Mouse (Mus musculus): ENCODE results near the gene Gm44790. TPM values are rescaled to one million over a fixed set of nuclear protein-coding genes. Genes with fewer than 3 reads are reported as not detected.
A peak's percentile ranks its signal among the peaks of the same experiment; 100 is the strongest.

The Gm44790 gene
- polyA plus RNA-seq, 2 experiments: 0.77 to 1.5 TPM

- H3K36me3 ChIP-seq (ENCODE audit: control insufficient read depth, insufficient read depth, low read length): peaks cover 59% of the 10 kb centered on the region
These were observed 30.3 kb downstream of the Gm44790 start for GRCm38 (mm10) chr6:86456727-86457126.

GRCm38 (mm10) chr6:86463079-86463478 lies 36.6 kb downstream of the Gm44790 start:
- no peaks in the 10 kb centered on the region for H3K4me1 ChIP-seq (ENCODE audit: control insufficient read depth, insufficient read depth, low read length)
- no peaks in the 10 kb centered on the region for H3K9me3 ChIP-seq (ENCODE audit: control insufficient read depth, low read length)
- WGBS: 88% methylated on average over 3 of the region's 3 CpGs
- TF ChIP-seq POLR2A (IDR thresholded peaks at IDR 0.05; ENCODE audit: borderline replicate concordance, extremely low read depth, insufficient read depth, insufficient read length): no peak
- no peaks in the 10 kb centered on the region for H3K27me3 ChIP-seq (ENCODE audit: control insufficient read depth, insufficient read depth, low read length)
- H3K4me2 ChIP-seq (replicated peaks; ENCODE audit: low read depth, low read length, severe bottlenecking): no peak overlapping the region
- no peak overlapping the region for H3K27ac ChIP-seq (replicated peaks; ENCODE audit: low read depth, low read length)
- H3K36me3 ChIP-seq (ENCODE audit: control insufficient read depth, insufficient read depth, low read length): peaks cover 48% of the 10 kb centered on the region
- DNase-seq (ENCODE audit: low spot score) (no peak), ATAC-seq (ENCODE audit: low FRiP score, low read depth) (no peak)
- H3K9ac ChIP-seq (ENCODE audit: low read depth, low read length, severe bottlenecking): no peak overlapping the region
- no peak overlapping the region for H3K4me3 ChIP-seq (replicated peaks; ENCODE audit: low read length)

More at GRCm38 (mm10) chr6:86456727-86457126, 30.3 kb downstream of the Gm44790 start:
- H3K27ac ChIP-seq (replicated peaks; ENCODE audit: low read depth, low read length): no peak overlapping the region
- H3K9me3 ChIP-seq (ENCODE audit: control insufficient read depth, low read length): no peaks in the 10 kb centered on the region
- ATAC-seq (ENCODE audit: low FRiP score, low read depth): no peak
- no peak for TF ChIP-seq POLR2A (IDR thresholded peaks at IDR 0.05; ENCODE audit: borderline replicate concordance, extremely low read depth, insufficient read depth, insufficient read length)
- no peak overlapping the region for H3K4me3 ChIP-seq (replicated peaks; ENCODE audit: low read length)
- 87% methylated on average over 3 of the region's 3 CpGs for WGBS
- no peak overlapping the region for H3K9ac ChIP-seq (ENCODE audit: low read depth, low read length, severe bottlenecking)
- no peak overlapping the region for H3K4me2 ChIP-seq (replicated peaks; ENCODE audit: low read depth, low read length, severe bottlenecking)
- no peaks in the 10 kb centered on the region for H3K27me3 ChIP-seq (ENCODE audit: control insufficient read depth, insufficient read depth, low read length)
- no peak for DNase-seq (ENCODE audit: low spot score)
- no peaks in the 10 kb centered on the region for H3K4me1 ChIP-seq (ENCODE audit: control insufficient read depth, insufficient read depth, low read length)

- TF ChIP-seq POLR2A (IDR thresholded peaks at IDR 0.05; ENCODE audit: borderline replicate concordance, extremely low read depth, insufficient read depth, insufficient read length): no peak
- H3K36me3 ChIP-seq (ENCODE audit: control insufficient read depth, insufficient read depth, low read length): peaks cover 22% of the 10 kb centered on the region; the same call in 1 of the 2 replicates
These were observed 44.9 kb downstream of the Gm44790 start for GRCm38 (mm10) chr6:86471317-86471716.

GRCm38 (mm10) chr6:86471760-86472099 lies 45.3 kb downstream of the Gm44790 start:
- DNase-seq (ENCODE audit: low spot score) (no peak), ATAC-seq (ENCODE audit: low FRiP score, low read depth) (peak; percentile 5; the same call in 1 of the 2 replicates)
- TF ChIP-seq POLR2A (IDR thresholded peaks at IDR 0.05; ENCODE audit: borderline replicate concordance, extremely low read depth, insufficient read depth, insufficient read length): no peak
- Histone ChIP-seq H3K27ac (replicated peaks; ENCODE audit: low read depth, low read length) (peak overlapping the region; percentile 89), H3K4me3 (replicated peaks; ENCODE audit: low read length) (peak overlapping the region; percentile 40), H3K9me3 (ENCODE audit: control insufficient read depth, low read length) (no peaks in the 10 kb centered on the region), H3K4me1 (ENCODE audit: control insufficient read depth, insufficient read depth, low read length) (peaks cover 13% of the 10 kb centered on the region), H3K36me3 (ENCODE audit: control insufficient read depth, insufficient read depth, low read length) (peaks cover 19% of the 10 kb centered on the region; the same call in 1 of the 2 replicates), H3K9ac (ENCODE audit: low read depth, low read length, severe bottlenecking) (peak overlapping the region; percentile 55), H3K27me3 (ENCODE audit: control insufficient read depth, insufficient read depth, low read length) (no peaks in the 10 kb centered on the region), H3K4me2 (replicated peaks; ENCODE audit: low read depth, low read length, severe bottlenecking) (peak overlapping the region; percentile 79)
- WGBS: 22% methylated on average over 9 of the region's 9 CpGs

More at GRCm38 (mm10) chr6:86471317-86471716, 44.9 kb downstream of the Gm44790 start:
- DNase-seq (ENCODE audit: low spot score) (no peak), ATAC-seq (ENCODE audit: low FRiP score, low read depth) (no peak)
- Histone ChIP-seq H3K4me2 (replicated peaks; ENCODE audit: low read depth, low read length, severe bottlenecking) (peak overlapping the region; percentile 79), H3K4me1 (ENCODE audit: control insufficient read depth, insufficient read depth, low read length) (peaks cover 13% of the 10 kb centered on the region), H3K4me3 (replicated peaks; ENCODE audit: low read length) (0 out of 2 replicates have a peak overlapping the region, but pooled peaks have one; percentile 40), H3K27me3 (ENCODE audit: control insufficient read depth, insufficient read depth, low read length) (no peaks in the 10 kb centered on the region), H3K27ac (replicated peaks; ENCODE audit: low read depth, low read length) (peak overlapping the region; percentile 89), H3K9me3 (ENCODE audit: control insufficient read depth, low read length) (no peaks in the 10 kb centered on the region), H3K9ac (ENCODE audit: low read depth, low read length, severe bottlenecking) (no peak overlapping the region)
- 93% methylated on average over 3 of the region's 3 CpGs for WGBS

- under 1% methylated on average over 56 of the region's 56 CpGs for WGBS
- H3K4me1 ChIP-seq (ENCODE audit: control insufficient read depth, insufficient read depth, low read length): peaks cover 16% of the 10 kb centered on the region
- peak; percentile 73; the same call in 1 of the 2 replicates for TF ChIP-seq POLR2A (IDR thresholded peaks at IDR 0.05; ENCODE audit: borderline replicate concordance, extremely low read depth, insufficient read depth, insufficient read length)
- DNase-seq (ENCODE audit: low spot score) (peak; percentile 97), ATAC-seq (ENCODE audit: low FRiP score, low read depth) (peak; percentile 95)
- no peaks in the 10 kb centered on the region for H3K9me3 ChIP-seq (ENCODE audit: control insufficient read depth, low read length)
- H3K9ac ChIP-seq (ENCODE audit: low read depth, low read length, severe bottlenecking): peak overlapping the region; percentile 60
- peak overlapping the region; percentile 89 for H3K27ac ChIP-seq (replicated peaks; ENCODE audit: low read depth, low read length)
- H3K4me3 ChIP-seq (replicated peaks; ENCODE audit: low read length): peak overlapping the region; percentile 40
- no peaks in the 10 kb centered on the region for H3K27me3 ChIP-seq (ENCODE audit: control insufficient read depth, insufficient read depth, low read length)
- peaks cover 13% of the 10 kb centered on the region; the same call in 1 of the 2 replicates for H3K36me3 ChIP-seq (ENCODE audit: control insufficient read depth, insufficient read depth, low read length)
- H3K4me2 ChIP-seq (replicated peaks; ENCODE audit: low read depth, low read length, severe bottlenecking): peak overlapping the region; percentile 79
These were observed 45.9 kb downstream of the Gm44790 start for GRCm38 (mm10) chr6:86472100-86472955.
